Mouse (Mus musculus) thymus, postnatal 14 days (tissue): ENCODE data around the gene Prss35.
A peak's percentile ranks its signal among the peaks of the same experiment; 100 is the strongest.

Experiments used
- DNase-seq: peaks from one replicate; pipeline ENCODE4 v3.0.0; 2021

Gene Prss35

DNA sequence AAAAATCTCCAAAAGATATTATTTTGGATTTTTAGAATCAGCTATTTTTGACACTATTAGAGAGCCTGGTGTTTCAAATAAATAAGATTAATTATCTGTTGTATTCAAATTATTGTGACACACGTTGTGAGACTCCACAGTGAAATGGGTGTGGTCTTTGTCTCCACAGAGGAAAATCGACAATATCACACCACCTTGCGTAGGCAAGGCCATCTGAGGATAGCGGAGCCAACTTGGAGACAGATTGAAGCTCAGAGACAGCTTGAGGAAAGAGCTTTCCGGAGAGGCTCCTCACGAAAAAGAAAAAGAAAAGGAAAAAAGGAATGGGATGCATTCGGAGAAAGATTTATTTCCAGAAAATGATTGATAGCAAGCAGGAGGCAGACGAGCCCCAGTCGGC is 8.7 kb upstream of the Prss35 start:
- no peak for DNase-seq

GRCm38 (mm10) chr9:86736991-86737390 is 6.5 kb upstream of the Prss35 start:
- DNase-seq: no peak

- DNase-seq: no peak
These were observed 5.4 kb upstream of the Prss35 start for GRCm38 (mm10) chr9:86738067-86738466.

DNA sequence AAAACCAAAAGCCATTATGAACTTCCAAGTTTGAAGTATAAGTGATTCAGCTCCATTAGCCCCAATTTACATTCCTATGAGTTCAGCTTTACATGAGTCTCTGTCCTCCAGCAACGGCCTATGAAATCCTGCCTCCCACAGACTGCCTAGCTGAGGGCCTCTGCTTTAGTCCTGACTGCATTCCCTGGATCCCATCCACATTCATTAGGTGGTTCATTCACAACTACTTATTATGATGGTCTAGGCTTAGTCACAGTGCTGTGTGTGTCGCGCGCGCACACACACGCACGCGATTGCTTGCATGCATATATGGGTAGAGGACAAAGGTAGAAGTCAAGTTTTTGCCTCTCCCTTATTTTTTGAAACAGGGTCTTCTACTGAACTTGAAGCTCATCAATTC is 4.6 kb upstream of the Prss35 start:
- no peak for DNase-seq

DNA sequence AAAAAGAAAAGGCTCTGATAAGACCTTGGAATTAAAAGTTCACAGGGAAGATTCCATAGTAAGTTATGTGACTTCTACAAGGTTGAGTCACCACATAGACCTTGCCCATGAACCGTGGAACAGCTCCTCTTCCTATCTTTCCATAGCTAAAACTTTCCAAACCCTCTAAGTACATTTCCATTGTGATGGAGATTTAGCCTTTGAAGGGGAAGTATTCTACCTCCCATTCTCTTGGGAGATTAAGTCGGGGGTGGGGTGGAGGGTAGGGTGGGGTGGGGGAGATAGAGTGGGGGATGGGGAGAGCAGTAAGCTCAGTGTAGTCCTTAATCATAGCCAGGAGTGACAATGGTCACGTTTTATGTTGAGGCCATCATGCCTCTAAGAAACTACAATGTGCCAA is 3.5 kb upstream of the Prss35 start:
- DNase-seq: no peak

GRCm38 (mm10) chr9:86744041-86744440 is 592 bp downstream of the Prss35 start:
- no peak for DNase-seq

DNA sequence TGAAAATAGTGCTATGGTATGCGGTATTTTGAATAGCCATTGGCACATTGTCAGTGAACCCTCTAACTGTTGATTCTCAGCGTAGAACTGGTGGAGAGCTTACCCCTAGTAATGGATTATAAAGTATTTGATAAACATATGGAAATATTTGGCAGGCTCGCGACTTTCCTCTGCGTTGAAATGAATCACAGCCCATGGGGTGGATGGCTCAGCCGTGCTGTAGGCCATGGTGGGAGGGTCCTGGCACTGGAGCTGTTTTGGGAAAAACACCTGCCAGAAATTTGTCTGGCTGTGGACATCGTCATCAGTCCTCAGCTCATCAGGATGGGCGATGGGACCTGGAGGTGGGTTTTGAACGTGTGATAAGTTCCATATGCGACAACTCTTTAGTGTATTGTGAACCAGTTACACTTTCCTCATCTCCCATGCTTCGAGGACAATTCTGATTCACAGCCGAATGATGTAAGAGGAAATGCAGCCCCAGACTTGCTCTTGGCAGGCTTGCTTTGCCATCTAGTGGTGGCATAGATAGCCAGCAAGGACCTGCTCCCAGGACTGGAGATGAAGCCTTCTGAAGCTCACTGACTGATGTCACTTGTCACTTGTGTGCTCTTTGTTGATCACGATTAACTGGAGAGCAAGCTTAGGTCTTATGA is 2.6 kb downstream of the Prss35 start:
- DNase-seq: peak; percentile 30

DNA sequence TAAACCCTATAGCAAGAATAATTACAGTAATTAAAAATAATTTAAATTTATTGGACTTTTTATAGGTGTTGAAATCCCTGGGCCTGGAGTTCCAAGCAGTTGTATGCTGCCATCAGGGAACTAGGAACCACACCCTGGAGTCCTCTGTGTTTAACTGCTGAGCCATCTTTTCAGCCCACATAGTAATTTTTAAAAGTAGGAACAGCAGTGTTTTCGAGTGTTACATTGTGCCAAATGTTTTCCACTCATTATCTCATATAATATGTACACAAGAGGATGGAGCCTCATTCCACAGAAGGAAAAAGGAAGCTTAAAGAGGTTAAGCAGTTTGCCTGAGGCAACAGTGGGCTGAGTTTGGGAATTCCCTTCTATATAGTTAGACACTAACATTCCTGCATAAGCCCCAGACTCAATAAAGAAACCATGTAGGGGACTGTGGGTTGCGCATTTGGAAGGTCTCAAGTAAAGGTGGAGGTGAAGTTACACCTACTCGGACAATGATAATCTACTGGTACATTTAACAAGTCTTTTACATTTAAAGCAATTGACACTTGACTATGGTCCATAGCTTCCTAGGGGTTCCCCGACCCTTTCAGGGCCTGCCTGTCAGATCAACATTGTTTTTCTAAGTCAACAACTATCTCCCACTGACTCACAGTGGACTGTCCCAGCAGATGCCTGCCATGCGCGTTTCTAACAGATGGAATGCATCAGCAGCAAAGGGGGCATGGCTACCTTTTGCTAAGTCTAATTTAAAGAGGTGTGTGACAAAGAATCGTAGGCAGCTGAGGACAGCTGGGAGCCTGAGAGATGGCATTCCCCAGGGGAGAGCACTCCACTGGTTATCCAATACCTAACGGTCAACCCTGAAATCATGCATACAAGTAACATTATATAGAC is 19.3 kb downstream of the Prss35 start:
- no peak for DNase-seq

DNA sequence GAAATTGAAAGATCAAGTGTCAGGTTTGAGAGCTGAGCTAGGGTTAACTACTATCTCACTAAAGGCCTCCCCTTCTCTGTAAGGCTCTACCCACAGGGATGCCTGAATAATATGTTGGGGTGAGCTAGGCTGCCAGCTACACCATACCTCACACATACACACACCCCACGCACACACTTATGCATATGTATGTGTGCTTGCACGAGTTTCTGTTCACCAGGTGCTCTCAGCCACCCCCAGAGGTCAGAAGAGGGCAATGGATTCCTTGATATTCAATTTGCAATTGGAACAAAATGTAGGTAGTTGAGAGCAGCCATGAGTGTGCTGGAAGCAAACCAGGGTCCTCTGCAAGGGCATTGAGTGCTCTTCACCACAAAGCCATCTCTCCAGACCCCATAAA is 20.6 kb downstream of the Prss35 start:
- no peak for DNase-seq

- DNase-seq: no peak
These were observed 23.5 kb downstream of the Prss35 start for GRCm38 (mm10) chr9:86766991-86767390.

GRCm38 (mm10) chr9:86772897-86773296 is 29.4 kb downstream of the Prss35 start:
- DNase-seq: no peak

DNA sequence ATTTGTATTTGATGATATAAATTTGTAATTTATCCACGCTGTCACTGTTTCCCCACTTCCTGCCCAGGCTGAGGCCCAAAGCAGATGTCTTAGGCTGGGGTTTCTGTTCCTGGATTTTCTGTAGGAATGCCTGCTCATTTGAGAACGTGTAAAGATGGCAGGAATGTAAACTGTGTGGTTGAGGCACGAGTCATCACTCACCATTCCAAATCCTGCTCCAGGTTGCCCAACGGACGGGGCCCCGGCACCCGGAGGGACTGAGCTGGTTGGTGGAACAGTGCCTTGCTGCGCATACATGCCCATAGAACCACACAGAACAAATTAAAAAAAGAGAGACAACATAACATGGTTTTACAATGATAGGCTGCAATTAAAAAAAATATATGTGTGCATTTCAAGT is 30.5 kb downstream of the Prss35 start:
- no peak for DNase-seq

DNA sequence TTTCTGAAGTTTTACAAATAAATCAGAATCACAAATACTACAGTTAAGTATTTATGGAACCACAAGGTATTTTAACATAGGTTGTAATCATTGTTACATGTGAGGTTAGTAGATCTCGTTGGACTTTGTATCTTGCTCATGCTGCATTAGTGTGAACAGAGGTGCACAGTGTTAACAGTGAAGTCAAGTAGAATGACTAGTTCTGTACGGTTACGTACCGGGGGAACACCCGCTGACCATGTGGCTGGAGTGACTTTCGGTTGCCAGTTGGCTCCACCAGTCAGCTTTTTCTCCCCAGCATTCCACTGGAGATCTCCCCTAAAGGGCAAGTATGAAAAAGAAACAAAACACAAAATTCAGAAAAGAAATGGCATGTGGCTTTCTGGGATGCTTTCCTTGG is 31.9 kb downstream of the Prss35 start:
- no peak for DNase-seq

DNA sequence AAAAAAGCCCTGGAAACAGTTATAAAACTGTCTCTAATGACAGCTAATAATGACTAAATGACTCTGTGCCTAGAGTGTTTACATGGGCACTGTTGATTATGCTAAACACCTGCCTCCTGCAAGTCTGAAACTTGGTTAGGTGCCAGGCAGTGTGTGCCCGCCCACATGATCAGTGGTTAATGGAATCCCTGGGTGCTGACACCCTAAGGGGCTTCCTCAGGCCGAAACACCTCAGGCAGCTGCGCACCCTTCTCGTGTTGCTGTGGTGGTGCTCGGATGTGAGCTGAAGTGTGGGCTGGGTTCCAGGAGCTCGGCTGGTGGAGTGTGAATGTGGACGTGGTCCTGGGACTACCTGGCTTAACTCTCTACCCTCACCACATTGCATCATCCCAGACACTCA is 33.9 kb downstream of the Prss35 start:
- no peak for DNase-seq

GRCm38 (mm10) chr9:86778212-86778611 is 34.8 kb downstream of the Prss35 start:
- DNase-seq: no peak

GRCm38 (mm10) chr9:86781426-86781825 is 38.0 kb downstream of the Prss35 start:
- DNase-seq: no peak

GRCm38 (mm10) chr9:86782836-86783235 is 39.4 kb downstream of the Prss35 start:
- DNase-seq: no peak

- no peak for DNase-seq
These were observed 45.7 kb downstream of the Prss35 start for GRCm38 (mm10) chr9:86789186-86789585.

DNA sequence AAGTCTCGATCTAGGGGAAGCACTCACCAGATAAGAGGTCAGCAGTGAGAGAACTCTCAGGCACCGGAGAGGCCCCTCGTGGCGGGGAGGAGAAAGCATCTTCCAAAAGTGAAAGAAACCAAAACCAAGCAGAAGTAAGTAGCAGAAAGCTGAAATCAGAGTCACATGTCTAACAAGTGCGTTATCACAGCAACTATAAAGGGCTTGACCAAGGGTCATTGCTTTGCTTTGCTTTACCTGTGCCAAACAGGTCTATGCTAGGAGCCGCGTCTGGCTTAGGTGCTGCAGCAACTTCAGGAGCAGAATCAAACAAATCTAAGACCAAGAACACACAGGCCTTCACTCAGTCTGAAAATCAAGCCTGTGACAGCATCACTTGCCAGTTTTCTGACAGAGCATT is 48.5 kb downstream of the Prss35 start:
- DNase-seq: no peak

DNA sequence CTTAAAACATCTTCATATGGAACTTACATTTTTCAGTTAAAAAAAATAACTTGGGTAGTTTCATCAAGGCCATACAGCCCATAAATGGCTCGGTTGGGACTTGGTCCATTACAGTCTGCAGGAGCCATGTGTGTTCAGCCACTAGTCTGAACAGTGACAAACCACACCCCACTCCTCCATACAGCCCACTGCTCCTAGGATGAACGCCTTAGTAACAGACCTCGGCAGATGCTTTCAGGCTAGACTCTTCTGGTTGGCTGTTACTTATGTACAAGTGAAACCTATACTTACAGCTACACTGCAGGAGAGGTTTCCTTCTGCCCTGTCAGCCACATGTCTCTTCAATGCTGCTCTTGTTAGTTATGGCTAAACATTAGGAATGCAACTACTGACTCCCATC is 51.8 kb downstream of the Prss35 start:
- no peak for DNase-seq

DNA sequence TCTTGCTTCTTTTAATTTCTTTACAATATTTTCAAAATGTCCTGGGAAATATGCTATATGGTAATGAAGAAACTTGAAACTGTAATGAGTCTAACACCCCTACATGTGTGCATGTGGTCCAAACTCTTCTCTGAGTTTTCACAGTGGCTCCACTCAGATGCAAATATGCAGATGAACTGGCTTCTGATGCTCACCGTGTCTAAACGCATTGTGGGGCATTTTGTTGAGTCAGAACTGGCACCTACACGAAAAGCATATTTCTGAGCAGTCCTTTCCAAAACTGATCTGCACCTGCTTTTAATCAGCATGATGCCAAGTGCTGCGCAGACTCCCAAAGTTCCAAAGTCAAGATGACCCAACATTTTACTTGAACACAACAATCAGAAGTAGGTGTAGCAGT is 54.1 kb downstream of the Prss35 start:
- no peak for DNase-seq

- no peak for DNase-seq
These were observed 54.7 kb downstream of the Prss35 start for GRCm38 (mm10) chr9:86798129-86798528.

DNA sequence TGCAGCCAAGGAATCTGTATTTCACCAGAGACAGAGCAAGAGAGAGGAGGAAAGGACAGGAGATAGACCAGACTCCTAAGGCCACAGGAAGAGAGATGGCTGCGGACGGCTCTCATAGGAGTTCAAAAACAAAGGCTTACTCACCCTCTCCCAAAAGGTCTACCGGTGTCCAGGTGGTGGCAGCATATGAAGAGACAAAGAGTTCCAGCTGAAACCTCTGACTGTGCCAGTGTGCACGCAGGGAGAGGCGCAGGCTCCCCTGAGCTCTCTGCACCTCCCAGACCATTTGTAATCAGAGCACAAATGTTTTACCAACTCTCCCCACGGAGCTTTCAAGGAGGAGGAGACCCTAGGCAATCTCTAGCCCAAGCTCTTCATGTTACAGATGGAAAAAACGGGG is 55.2 kb downstream of the Prss35 start:
- DNase-seq: no peak

- no peak for DNase-seq
These were observed 55.6 kb downstream of the Prss35 start for GRCm38 (mm10) chr9:86799099-86799498.
